Mouse (Mus musculus) erythroblast, embryonic 14.5 days (primary cell): ENCODE measurements around the gene Higd1a.

Experiments
- GATA1 ChIP-seq: IDR thresholded peaks from 2 replicates; pipeline ENCODE4 v1.6.1; 2012; ENCODE audit warnings: low read length, inconsistent platforms, mixed read lengths
- TAL1 ChIP-seq: IDR thresholded peaks from 3 replicates; pipeline ENCODE4 v1.6.1; 2012; ENCODE audit warnings: low read length, inconsistent platforms, mixed read lengths

DNA sequence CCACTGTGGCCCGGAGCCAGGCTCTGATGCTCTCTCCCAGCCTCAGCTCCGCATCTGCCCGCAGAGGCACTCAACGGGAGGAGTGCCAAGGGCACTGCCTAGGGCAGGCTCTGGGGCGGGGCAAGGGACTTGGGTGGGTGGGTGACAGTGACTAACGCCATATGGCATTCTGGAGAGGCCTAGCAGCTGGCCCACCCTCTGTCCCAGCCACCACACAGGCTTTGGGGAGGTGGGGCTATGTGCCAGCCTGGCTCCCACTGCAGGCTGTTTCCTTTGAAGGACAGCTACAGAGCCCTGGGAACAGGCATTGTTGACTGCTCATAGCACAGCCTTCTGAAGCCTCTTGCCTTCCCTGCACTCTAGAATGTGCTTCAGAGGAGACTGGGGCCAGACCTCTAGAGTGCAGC is 35.6 kb downstream of the Higd1a start:
- TF ChIP-seq GATA1 (no peak), TAL1 (no peak)
